Mouse (Mus musculus) neutrophil, adult 5-6 weeks (primary cell): ENCODE measurements around the gene Speer2. TPM values are rescaled to one million over a fixed set of nuclear protein-coding genes. Genes with fewer than 3 reads are reported as not detected.

Experiments used
- ATAC-seq: fragments of 151-379, 151-347 bp; 2 replicates; pipeline ENCODE4 v1.8.0; 2017; ENCODE audit warnings: mild to moderate bottlenecking, moderate TSS enrichment; ENCODE audit not compliant: insufficient number of reproducible peaks, poor library complexity, low FRiP score, severe bottlenecking; ENCODE audit errors: extremely low read depth
- total RNA-seq: library from RNA; stranded (forward); fragments of 200-1000 nt; gene quantifications from 2 replicates; pipeline ENCODE4 v1.2.3, GENCODE M21; 2017

Gene Speer2
- total RNA-seq: not detected in 2 replicates

GRCm38 (mm10) chr16:69863644-69864043, at the start of gene Speer2:
TSS of gene Speer2 (minus strand) at chr16:69863744.
- no peak for ATAC-seq

DNA sequence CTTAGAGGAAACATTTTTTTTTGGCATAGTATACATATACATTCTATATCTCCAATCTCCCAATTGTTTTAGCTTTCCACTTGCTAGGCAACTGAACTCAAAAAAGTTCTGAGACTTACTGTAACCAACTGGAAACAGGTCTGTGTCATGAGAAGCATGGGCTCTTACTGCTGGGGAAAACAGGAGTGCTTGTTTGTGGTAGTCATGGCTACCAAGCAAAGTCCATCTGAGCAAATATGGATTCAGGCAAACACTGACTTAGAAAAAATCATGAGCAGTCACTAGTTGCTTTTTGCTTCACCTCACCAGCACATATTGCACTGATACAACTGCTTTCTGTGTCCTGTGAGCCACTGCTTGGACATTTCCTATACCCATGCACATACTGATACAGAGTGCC, 40.8 kb upstream of the Speer2 start:
- ATAC-seq: no peak

DNA sequence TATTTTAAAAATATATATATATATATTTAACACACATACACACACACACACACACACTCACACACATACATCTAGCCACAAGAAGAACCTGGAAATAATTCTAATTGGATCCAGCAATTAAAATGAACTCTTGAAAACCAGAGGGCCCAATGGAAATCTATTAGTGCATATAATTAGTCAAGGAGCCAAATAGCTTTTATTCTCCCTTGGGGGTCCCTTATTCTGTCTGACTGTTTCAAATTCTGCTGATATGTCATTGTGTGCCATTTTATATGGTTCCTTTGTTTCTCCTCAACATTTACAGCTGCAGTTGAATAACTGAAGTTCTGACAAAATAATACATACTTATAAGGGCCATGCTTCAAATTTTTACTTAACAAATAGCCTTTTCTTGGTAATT, 17.2 kb upstream of the Speer2 start:
- ATAC-seq: no peak

GRCm38 (mm10) chr16:69836628-69837027, 26.9 kb downstream of the Speer2 start:
- ATAC-seq: no peak

DNA sequence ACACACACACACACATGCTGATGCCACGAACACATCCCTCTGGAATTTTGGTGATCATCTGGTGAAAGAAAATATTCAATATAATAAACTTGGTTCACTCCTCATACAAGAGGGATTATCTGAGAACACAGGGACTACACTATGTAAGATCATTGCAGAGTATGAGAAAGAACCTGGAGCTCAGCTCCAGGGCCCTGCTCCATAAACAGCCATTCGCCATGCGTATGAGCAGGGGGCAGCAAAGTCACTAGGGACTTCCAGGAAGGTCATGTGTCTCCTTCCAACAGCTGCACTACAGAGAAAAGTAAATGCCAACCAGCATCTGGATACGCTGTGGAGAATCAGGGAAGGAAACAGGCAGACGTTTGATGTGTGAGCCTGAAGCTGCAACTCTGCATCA, 49.9 kb downstream of the Speer2 start:
- ATAC-seq: no peak
